Mouse (Mus musculus) embryonic stem cell, embryonic (primary cell): ENCODE data around the gene Emilin3.
"Not testable (repeated sequence)": the region's sequence is repeated elsewhere in the genome, so short reads cannot be mapped to it uniquely, and the experiment has no call there.

Source experiments
- CTCF ChIA-PET, 4 experiments: fragments of 300-600 bp in 2 of 4; fragments of 350-600 bp in 2 of 4; sonication (Branson Sonifier 250); formaldehyde crosslinking; loops; one replicate each; lab custom pipeline; 2022; ENCODE audit warnings: inconsistent platforms in 2 of 4; lab: Charles Lee
- POLR2A ChIA-PET, 4 experiments: fragments of 300-600 bp in 2 of 4; fragments of 350-600 bp in 2 of 4; sonication (Branson Sonifier 250); formaldehyde crosslinking; loops; one replicate each; lab custom pipeline; 2022; ENCODE audit warnings: antibody characterized with exemption in 4 of 4, inconsistent platforms in 1 of 4; lab: Charles Lee

Emilin3 gene

DNA sequence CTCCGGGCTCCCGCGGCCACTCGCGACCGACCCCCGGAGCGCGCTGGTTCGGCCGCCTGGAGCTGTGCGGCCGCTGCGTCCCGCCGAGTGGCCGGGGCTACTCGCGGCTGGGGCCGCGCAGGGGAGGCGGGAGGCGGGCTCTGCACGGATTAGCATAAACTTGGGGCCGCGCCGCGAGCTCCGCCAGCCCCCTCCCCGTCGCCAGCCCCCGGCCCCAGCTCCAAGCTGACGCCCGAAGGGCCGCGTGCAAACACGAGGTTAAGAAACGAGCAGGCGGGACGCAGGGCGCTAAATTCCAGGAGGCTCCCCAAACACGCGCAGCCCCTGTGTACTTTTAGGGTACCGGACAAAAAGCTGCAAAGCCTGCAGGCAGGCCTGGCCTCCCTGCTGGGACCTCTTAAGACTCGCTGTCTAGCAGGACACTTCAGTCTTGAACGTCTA is at the start of gene Emilin3:
TSS of gene Emilin3 (minus strand) at position 98 of the 441 bp plus-strand sequence.
- ChIA-PET CTCF (interaction anchor here in 1 of 4 experiments (0.9 to 1.5 kb wide), 2 partner anchors 22 to 319 kb away, joined by 3 read pairs; no protein-coding TSS in a partner anchor), POLR2A (interaction anchor here in 2 of 4 experiments (1.0 to 1.4 kb wide), 4 partner anchors 9 to 24 kb away, joined by 3 to 4 read pairs (median 3); no protein-coding TSS in a partner anchor)

DNA sequence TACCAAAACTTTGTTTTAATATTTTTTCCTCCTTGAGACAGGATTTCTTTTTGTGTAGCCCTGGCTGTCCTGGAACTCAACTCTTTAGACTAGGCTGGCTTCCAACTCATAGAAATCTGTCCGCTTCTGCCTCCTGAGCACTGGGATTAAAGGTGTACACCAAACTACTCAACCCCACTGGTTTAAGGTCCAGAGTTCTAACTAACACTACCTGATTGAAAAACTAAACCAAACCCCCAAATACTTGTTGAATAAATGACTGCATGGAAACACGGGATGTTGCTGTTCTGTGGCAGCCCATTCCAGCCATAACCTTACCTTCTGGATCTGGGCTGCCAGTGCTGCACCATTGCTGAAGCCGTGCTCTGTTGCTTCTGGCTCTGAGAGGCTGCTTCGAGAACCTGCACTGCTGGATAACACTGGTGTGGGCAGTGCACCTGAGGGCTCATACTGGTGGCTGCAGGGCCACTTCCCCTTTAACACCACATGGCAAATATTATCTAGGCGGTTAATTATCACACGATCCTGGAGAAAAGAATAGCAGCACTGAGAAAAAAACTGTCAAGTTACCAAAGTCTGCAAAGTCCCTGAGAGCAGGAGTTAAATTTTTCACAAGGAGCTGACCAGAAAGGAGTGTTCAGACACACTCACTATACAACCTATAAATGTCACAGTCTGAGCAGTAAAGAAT is 49.0 kb upstream of the Emilin3 start:
- CTCF ChIA-PET = no interaction called here
- POLR2A ChIA-PET = no interaction called here

DNA sequence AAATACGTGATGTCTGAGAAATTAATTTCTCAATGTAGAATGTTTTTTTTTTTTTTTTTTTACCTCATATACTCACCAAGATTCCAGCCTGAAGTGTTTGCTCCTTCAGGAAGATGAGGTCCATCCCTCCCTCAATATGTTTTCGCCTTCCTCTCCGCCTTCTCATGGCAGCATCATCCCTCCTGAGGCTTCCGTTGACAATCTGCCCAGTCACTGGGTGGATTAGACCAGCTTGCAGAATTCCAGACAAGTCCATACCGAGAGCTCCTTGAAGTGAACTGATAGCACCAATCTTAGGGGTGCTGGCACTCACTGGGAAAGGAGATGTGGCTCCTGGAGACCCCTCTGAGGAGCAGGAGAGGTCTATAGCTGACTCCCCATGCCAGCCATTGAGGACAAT is 47.8 kb upstream of the Emilin3 start:
- ChIA-PET CTCF (no interaction called here), POLR2A (interaction anchor here in 1 of 4 experiments (0.8 kb wide), 1 partner anchor 12 kb away, joined by 3 read pairs; no protein-coding TSS in a partner anchor)

DNA sequence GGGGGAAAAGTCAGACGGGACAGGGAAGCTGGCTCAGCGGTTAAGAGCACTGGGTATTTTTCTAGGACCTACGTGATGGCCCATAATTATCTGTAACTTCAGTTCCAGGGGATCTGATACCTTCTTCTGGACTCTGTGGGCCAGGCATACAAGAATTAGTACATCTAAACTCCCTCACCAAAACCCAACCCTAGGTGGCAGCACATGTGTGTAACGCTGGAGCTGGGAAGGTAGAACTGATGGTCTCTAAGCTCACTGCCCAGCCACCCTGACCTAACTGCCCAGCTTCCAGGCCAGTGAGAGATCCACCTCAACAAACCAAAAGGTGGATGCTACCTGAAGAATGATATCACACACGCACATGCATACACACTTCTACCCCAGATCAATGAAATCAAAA is 46.6 kb upstream of the Emilin3 start:
- ChIA-PET POLR2A (interaction anchor here in 1 of 4 experiments (0.6 kb wide), 1 partner anchor 22 kb away, joined by 4 read pairs; no protein-coding TSS in a partner anchor), CTCF (interaction anchor here in 1 of 4 experiments (0.6 kb wide), 1 partner anchor 9 kb away, joined by 3 read pairs; no protein-coding TSS in a partner anchor)

DNA sequence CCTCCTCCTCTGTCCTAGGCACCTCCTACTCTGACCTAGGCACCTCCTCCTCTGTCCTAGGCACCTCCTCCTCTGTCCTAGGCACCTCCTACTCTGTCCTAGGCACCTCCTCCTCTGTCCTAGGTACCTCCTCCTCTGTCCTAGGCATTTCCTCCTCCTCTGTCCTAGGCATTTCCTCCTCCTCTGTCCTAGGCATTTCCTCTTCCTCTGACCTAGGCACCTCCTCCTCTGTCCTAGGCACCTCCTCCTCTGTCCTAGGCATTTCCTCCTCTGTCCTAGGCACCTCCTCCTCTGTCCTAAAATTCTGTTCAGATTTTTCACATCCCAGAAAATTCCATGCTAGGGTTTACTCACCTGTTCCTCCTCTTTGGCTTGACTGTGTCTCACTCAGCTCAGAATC is 45.7 kb upstream of the Emilin3 start:
- CTCF ChIA-PET = not testable (repeated sequence)
- POLR2A ChIA-PET = interaction anchor here in 1 of 4 experiments (0.5 kb wide), 1 partner anchor 252 kb away, joined by 4 read pairs; no protein-coding TSS in a partner anchor

DNA sequence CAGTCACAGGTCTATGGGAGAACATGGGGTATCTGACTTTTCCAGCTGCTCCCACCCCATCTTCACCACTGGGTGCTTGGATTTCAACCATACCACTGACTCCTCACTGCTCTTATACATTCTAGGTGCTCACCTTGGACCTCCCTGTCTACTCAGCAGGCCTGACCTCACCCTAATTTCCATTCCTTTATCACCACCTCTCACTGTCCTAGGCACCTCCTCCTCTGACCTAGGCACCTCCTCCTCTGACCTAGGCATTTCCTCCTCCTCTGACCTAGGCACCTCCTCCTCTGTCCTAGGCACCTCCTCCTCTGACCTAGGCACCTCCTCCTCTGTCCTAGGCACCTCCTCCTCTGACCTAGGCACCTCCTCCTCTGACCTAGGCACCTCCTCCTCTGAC is 45.2 kb upstream of the Emilin3 start:
- POLR2A ChIA-PET, CTCF ChIA-PET: not testable (repeated sequence)

DNA sequence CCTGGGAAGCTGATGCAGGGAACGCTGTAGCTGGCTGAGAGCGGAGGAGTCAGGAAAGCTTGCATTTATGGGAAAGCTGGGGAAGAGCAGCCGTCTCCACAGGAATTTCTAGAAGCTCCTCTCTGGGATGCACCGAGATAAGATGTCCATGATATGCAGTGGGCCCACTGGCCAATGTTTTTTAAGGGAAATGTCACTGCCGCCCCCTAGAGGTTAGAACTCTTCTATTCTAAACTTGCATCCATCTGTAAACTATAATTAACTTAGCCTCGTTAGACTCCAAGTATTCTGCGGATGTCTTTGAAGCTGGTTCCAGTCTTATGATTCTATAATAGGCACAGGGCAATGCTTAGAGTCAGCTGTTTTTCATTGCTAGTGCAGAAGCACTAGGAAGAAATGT is 43.2 kb upstream of the Emilin3 start:
- POLR2A ChIA-PET = interaction anchor here in 2 of 4 experiments (1.2 to 1.5 kb wide), 3 partner anchors 19 to 31 kb away, joined by 3 to 4 read pairs (median 3); no protein-coding TSS in a partner anchor
- CTCF ChIA-PET = interaction anchor here in 2 of 4 experiments (0.5 to 2.0 kb wide), 3 partner anchors 12 to 376 kb away, joined by 4 to 10 read pairs (median 4); no protein-coding TSS in a partner anchor

DNA sequence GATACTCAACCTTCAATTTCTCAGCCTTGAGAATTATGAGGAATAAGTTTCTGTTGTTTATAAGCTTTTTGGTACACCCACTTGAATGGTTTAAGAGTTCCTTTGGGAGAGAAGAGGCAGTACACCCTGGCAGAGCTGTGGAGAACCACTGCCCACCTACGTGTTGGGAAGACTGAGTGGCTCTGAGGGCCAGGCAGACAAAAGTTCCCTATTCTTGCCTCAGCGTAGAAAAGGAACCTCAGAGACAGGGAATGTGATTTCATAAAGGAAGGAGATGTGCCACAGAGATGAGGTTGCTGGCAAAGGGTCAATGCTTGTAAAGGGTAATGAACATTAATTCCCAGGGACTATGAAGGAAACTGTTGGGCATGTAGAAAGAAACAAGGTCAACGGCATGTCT is 42.4 kb upstream of the Emilin3 start:
- ChIA-PET POLR2A (interaction anchor here in 1 of 4 experiments (0.9 to 1.4 kb wide), 2 partner anchors 9 to 16 kb away, joined by 4 to 5 read pairs; no protein-coding TSS in a partner anchor), CTCF (interaction anchor here in 1 of 4 experiments (2.0 kb wide), 1 partner anchor 13 kb away, joined by 10 read pairs; no protein-coding TSS in a partner anchor)

DNA sequence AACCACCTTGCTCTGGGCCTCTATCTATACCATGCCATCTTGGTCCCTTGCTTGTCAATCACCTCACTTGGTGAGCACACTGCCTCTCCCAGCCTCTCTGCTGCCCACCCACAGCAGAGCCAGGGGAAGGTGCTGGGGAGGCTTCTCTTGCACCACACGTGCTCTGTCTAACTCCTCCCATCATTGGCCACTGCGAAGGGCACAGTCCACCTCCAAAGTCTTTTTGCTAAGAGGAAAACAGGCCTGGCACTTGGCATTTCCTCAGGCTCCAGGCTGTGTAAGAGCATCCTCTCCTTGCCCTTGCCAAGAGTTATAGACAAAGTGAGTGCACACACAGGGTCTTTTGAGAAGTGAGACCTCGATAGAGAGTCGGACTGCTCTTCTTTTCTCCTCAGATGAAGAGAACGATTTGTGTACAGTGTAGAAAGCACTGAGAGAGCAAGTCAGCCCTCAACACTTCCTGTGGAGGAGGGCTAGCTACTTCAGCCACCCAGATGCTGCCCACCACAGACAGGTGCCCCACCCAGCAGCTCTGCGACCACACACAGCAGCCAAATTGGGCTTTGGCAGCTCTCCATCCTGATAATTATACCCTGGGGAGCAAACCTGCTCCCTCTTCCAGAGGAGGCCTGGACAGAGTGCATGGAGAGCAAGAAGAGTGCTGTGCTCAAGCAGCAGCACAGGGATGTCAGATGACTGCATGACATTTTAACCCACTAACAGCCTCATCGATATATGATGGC is 41.2 kb upstream of the Emilin3 start:
- CTCF ChIA-PET = no interaction called here
- POLR2A ChIA-PET = interaction anchor here in 1 of 4 experiments (0.9 to 2.3 kb wide), 5 partner anchors 7 to 16 kb away, joined by 3 to 7 read pairs (median 4); no protein-coding TSS in a partner anchor

DNA sequence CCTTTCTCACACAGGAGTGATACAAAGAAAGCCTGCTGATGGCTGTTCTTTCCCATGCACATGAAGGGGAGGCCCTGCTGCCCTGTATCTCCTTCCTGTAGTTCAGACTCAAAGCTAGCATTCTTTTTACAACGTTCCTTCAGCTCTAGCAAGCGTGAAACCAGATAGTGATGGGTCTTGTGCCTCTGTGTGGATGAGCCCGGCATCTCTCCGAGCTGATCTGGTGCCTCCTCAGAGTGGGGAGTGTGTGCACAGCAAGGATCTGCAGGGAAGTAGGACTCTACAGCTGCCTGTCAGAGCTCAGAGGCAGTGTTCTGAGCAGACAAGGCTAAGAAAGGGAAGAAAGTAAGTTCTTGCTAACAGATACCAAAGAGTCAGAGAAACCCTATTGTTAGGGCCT is 39.5 kb upstream of the Emilin3 start:
- CTCF ChIA-PET = interaction anchor here in 2 of 4 experiments (0.6 to 1.2 kb wide), 2 partner anchors 18 to 1824 kb away, joined by 3 read pairs; no protein-coding TSS in a partner anchor

DNA sequence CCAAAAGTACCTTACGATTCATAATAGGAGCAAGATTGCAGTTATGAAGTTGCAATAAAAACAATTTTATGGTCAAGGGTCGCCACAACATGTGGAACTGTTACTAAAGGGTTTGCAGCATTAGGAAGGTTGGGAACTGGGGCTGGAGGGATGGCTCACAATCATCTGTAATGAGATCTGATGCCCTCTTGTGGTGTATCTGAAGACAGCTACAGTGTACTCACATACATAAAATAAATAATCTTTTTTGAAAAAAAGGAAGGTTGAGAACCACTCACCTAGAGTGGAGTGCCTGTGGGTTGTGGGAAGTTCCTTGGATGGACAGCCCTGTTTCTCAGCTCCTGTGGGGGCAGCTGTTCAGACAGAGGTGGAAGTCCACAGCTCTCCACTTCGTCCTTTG is 30.3 kb upstream of the Emilin3 start:
- ChIA-PET POLR2A (interaction anchor here in 2 of 4 experiments (0.6 to 1.7 kb wide), 5 partner anchors 9 to 20 kb away, joined by 3 to 6 read pairs (median 4); no protein-coding TSS in a partner anchor), CTCF (interaction anchor here in 3 of 4 experiments (0.7 to 1.7 kb wide), 9 partner anchors 8 to 345 kb away, joined by 3 to 8 read pairs (median 5); no protein-coding TSS in a partner anchor)

More for the DNA sequence above, 39.5 kb upstream of the Emilin3 start:
- POLR2A ChIA-PET = interaction anchor here in 2 of 4 experiments (1.1 to 2.3 kb wide), 3 partner anchors 9 to 10 kb away, joined by 4 to 7 read pairs (median 4); no protein-coding TSS in a partner anchor

DNA sequence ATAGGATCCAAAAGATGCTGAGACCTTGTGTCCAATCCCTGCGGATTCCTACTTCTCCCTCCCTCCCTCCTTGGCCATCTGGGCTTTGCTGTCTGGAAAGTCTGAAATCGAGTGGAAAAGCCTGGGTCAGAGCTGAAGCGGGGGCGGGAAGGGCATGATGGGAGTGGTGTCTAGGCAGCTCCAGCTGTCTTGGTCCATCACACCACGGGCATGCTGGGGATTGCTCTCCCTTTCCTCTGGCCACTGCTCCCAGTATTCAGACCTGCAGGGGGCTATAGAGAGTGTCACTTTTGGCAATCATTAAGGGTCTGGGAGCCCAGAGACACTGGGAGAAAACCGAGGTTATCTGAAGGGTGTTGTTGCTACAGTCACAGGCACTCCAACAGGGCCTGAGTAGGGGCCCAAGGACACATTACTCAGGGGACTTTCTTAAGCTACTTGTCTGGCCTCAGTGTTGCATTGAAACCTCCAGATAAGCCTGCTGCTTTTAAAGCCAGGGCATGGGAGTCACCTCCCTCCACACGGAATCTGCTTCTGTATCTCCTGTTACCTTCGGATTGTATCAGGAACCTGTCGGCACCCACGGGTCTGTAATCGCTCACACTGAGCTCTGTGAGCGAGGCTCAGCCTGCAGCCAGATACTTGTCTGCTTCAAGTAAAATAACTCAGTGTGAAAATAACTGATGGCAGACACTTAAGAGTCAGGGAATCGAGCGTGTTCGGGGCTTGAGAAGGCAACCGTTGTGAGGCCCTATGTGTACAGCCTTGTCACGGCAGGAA is 29.0 kb upstream of the Emilin3 start:
- ChIA-PET CTCF (interaction anchor here in 1 of 4 experiments (1.3 to 1.7 kb wide), 2 partner anchors 56 to 339 kb away, joined by 5 to 6 read pairs; no protein-coding TSS in a partner anchor), POLR2A (interaction anchor here in 2 of 4 experiments (1.1 to 1.9 kb wide), 4 partner anchors 11 to 23 kb away, joined by 3 to 7 read pairs (median 5); no protein-coding TSS in a partner anchor)

DNA sequence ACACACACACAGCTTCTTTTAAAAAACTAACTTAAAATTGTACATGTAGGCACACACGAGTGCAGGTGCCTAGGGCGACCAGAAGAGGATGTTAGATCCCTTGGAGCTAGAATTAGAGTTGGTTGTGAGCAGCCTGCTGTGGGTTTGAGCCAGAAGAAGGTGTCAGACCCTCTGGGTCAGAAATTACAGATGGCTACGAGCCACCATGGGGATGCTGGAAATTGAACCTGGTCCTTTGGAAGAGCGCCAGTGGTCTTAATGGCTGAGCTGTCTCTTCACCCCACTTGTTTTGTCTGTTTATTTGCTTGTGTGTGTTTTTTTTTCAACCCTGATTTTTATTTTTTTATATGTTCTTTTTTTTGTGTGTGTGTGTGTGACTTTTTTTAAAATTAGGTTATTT is 22.3 kb upstream of the Emilin3 start:
- ChIA-PET POLR2A (interaction anchor here in 3 of 4 experiments (0.6 to 1.0 kb wide), 5 partner anchors 22 to 979 kb away, joined by 3 to 6 read pairs (median 3); partner anchors contain the start of genes Chd6 (in 1 of the 3) and Emilin3 (in 1 of the 3)), CTCF (interaction anchor here (0.6 to 1.9 kb wide), 14 partner anchors 8 to 1459 kb away, joined by 3 to 8 read pairs (median 4); partner anchors contain the start of gene Emilin3 (in 1 of the 4))

DNA sequence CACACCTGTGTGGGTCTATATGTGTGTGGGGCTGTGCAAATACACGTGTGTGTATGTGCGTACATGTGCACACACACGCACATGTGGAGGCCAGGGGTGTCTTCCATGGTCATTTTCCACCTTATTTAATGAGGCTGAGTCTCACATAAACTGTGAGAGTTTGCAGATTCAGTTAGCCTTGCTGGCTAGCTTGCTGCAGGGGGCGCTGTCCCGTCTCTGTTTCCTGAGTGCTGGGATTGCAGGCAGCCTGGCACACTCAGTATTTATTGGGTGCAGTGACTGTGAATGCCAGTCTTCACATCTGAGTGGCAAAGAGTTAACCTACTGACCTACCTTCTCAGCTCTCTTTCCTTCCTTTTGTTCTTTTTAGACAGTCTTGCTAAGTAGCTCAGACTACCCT is 21.8 kb upstream of the Emilin3 start:
- ChIA-PET POLR2A (interaction anchor here in 3 of 4 experiments (0.6 to 1.2 kb wide), 7 partner anchors 9 to 175 kb away, joined by 3 to 5 read pairs (median 3); partner anchors contain the start of genes Chd6 (in 1 of the 3) and Emilin3 (in 1 of the 3)), CTCF (interaction anchor here (0.6 to 1.9 kb wide), 16 partner anchors 8 to 426 kb away, joined by 3 to 8 read pairs (median 3); partner anchors contain the start of gene Emilin3 (in 1 of the 4))

DNA sequence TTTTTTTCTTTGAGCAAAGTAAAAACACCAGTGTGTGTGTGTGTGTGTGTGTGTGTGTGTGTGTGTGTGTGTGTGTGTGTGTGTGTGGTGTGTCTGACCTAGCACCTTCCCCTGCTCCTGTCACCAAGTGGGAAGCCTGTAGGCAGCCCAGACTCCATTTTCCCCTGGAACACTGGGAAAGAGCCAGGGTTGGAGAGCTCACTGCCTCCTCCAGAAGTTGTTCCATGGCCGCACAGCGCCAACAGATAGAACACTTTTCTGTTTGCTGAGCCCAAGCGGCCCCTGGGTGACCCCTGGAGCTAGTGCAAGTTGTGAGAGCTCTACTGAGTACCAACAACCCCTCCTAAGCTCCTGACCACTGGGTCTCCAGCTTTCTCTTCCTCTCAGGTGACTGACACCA is 20.9 kb upstream of the Emilin3 start:
- POLR2A ChIA-PET = interaction anchor here in 3 of 4 experiments (0.5 to 1.9 kb wide), 8 partner anchors 10 to 761 kb away, joined by 3 to 8 read pairs (median 4); partner anchors contain the start of gene Emilin3 (in 1 of the 3)
- CTCF ChIA-PET = interaction anchor here in 3 of 4 experiments (0.6 to 1.9 kb wide), 5 partner anchors 9 to 227 kb away, joined by 4 to 9 read pairs (median 5); no protein-coding TSS in a partner anchor

DNA sequence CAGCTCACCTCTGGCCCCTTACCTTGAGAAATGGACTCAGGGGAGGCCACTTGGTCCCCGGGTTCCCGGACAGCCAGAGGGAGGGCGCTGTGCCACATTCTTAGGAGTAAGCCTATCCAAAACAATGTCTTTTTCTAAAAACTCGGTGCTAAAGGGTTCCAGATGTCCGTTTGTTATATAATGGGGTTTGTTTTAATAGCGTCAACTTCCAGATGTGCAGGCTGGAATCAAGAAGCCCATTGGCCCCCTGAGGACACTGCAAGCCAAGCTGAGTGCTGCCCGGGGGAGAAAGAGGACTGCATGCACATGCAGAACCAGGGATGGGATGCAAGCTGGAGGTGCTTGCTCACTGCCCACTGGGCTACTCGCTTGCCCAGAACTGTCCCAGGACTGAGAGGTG is 20.2 kb upstream of the Emilin3 start:
- CTCF ChIA-PET = no interaction called here
- POLR2A ChIA-PET = interaction anchor here in 2 of 4 experiments (0.5 to 1.9 kb wide), 3 partner anchors 13 to 169 kb away, joined by 3 to 6 read pairs (median 4); no protein-coding TSS in a partner anchor

DNA sequence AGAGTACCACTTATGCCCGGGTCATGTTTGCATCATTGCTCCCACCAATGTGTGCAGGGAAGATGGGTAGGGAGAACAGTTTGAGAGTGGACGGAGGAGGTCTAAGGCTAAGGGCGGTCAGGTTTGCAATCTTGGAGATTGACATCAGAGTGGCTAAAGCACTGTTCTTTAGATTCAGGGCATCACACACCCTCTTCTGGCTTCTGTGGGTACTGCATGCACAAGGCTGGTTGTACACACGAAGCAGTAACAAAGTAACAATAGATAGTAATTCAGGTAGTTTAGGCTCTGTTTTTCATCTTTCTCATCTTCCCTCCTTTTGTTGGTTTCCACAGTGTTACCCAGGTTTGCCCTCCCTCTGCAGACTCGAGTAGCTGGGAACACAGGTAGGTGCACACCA is 19.2 kb upstream of the Emilin3 start:
- ChIA-PET CTCF (no interaction called here), POLR2A (no interaction called here)
